Mouse (Mus musculus) Patski (cell line): ENCODE data around the gene Heatr5a. TPM values are rescaled to one million over a fixed set of nuclear protein-coding genes. Genes with fewer than 3 reads are reported as not detected.

Experiments
- ATAC-seq: fragments of 100-300 bp; one replicate; pipeline ENCODE4 v1.8.0; 2021
- CTCF ChIA-PET: fragments of 350-600 bp; sonication (Branson Sonifier 250); formaldehyde crosslinking; loops from one replicate; lab custom pipeline; 2022; ENCODE audit warnings: inconsistent platforms; lab: Charles Lee
- POLR2A ChIA-PET: fragments of 350-600 bp; sonication (Branson Sonifier 250); formaldehyde crosslinking; loops from one replicate; lab custom pipeline; 2022; ENCODE audit warnings: antibody characterized with exemption, inconsistent platforms; lab: Charles Lee
- DNase-seq: peaks from one replicate; pipeline ENCODE4 v3.0.0-alpha.2; 2011; ENCODE audit warnings: low read depth, low spot score
- H3K27me3 ChIP-seq: fragments of 371-371 bp; one replicate; pipeline ENCODE4 v1.5.1; 2021
- CTCF ChIP-seq: fragments of 100-300 bp; IDR thresholded peaks from one replicate; pipeline ENCODE4 v1.5.1; 2021
- in situ Hi-C: fragments of 300-500 bp; cut with MboI; formaldehyde crosslinking; loops from 3 replicates; pipeline ENCODE4 v1.11.1; 2018; ENCODE audit warnings: low pct_unique_long_range_greater_than_20kb, mixed read lengths
- polyA plus RNA-seq: library from polyadenylated mRNA; unstranded; gene quantifications from one replicate; pipeline ENCODE4 v1.2.3, GENCODE M21; 2021

The Heatr5a gene
- polyA plus RNA-seq, 1 experiment from 2014 or later, result 16.9 TPM

GRCm38 (mm10) chr12:51937938-51938337 lies 33.2 kb downstream of the Heatr5a start:
- CTCF ChIA-PET, result no interaction called here
- no peaks in the 10 kb centered on the region for H3K27me3 ChIP-seq
- ATAC-seq (no peak), DNase-seq (no peak)
- POLR2A ChIA-PET, result no interaction called here
- TF ChIP-seq CTCF, result no peak
- in situ Hi-C loops, result no loop called here

DNA sequence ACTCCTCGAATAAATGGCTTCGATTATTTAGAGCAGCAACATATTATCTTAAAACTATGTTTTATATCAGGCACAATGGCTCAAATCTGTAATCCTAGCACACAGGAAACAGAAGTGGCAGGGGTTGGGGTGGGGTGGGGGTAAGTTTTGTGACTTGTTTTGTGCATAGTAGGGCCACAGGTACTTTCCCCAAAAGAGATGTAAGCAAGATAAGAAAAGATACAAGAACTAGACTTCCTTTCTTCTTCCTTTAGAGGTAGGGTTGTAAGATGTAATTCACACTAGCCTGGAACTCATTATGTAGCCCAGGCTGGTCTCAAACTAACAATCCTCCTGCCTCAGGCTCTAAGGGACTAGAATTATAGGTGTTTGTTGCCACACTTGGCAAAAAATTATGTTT lies 41.5 kb downstream of the Heatr5a start:
- no peaks in the 10 kb centered on the region for H3K27me3 ChIP-seq
- ChIA-PET POLR2A (no interaction called here), CTCF (no interaction called here)
- no peak for DNase-seq
- in situ Hi-C loops, result no loop called here
- ATAC-seq, result no peak
- no peak for TF ChIP-seq CTCF

DNA sequence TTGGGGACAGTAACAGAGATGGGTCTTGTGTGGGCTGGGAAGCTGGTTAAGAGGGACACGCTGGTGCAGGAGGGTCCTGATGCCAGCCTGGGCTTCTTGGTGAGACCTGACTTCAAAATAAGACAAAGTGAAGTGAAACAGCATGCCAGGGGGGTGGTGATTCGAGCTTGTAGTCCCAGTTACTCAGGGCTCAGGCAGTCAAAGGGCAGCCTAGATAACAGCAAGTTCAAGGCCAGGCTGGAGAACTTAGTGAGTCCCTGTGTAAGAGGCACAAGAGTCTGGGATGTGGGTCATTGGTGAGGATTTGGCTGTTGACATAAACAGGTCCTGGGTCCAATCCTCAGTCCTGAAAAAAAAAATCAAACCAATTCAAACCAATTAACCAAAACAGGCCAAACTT lies 53.9 kb downstream of the Heatr5a start:
- ATAC-seq (no peak), DNase-seq (no peak)
- no peak for TF ChIP-seq CTCF
- in situ Hi-C loops, result no loop called here
- H3K27me3 ChIP-seq, result no peaks in the 10 kb centered on the region
- ChIA-PET POLR2A (no interaction called here), CTCF (no interaction called here)

- CTCF ChIA-PET, result no interaction called here
- in situ Hi-C loops, result no loop called here
- H3K27me3 ChIP-seq, result no peaks in the 10 kb centered on the region
- no peak for ATAC-seq
- no peak for TF ChIP-seq CTCF
- POLR2A ChIA-PET, result no interaction called here
- DNase-seq, result no peak
These were observed 56.0 kb downstream of the Heatr5a start for GRCm38 (mm10) chr12:51914903-51915670.

- CTCF ChIA-PET, result no interaction called here
- DNase-seq (no peak), ATAC-seq (no peak)
- H3K27me3 ChIP-seq, result no peaks in the 10 kb centered on the region
- POLR2A ChIA-PET, result no interaction called here
- in situ Hi-C loops, result no loop called here
- no peak for TF ChIP-seq CTCF
These were observed 61.9 kb downstream of the Heatr5a start for GRCm38 (mm10) chr12:51909202-51909601.

DNA sequence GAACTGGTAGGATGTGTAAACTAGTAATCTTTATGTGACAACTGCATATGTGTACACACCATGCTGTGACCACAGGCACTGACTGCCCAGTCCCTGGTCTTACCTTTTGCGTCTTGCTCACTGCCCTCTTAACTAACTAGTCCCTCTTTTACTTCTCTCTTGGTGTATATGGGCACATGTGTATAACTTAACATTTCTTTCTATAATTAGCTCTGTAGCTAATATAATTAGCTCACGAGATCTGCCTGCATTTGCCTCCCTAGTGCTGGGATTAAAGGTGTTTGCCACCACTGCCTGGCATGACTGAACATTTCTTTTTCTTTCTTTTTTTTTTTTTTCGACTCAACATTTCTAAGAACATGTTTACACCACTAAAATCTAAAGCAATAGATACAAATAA lies 63.6 kb downstream of the Heatr5a start:
- no peaks in the 10 kb centered on the region for H3K27me3 ChIP-seq
- CTCF ChIA-PET, result interaction anchor here (1.7 kb wide), 1 partner anchor 17 kb away, joined by 4 read pairs; no protein-coding TSS in a partner anchor
- DNase-seq, result no peak
- ATAC-seq, result no peak
- TF ChIP-seq CTCF, result no peak
- in situ Hi-C loops, result no loop called here
- POLR2A ChIA-PET, result no interaction called here

GRCm38 (mm10) chr12:51900551-51900950 lies 70.6 kb downstream of the Heatr5a start:
- DNase-seq (no peak), ATAC-seq (no peak)
- POLR2A ChIA-PET, result no interaction called here
- H3K27me3 ChIP-seq, result no peaks in the 10 kb centered on the region
- in situ Hi-C loops, result no loop called here
- CTCF ChIA-PET, result no interaction called here
- TF ChIP-seq CTCF, result no peak

DNA sequence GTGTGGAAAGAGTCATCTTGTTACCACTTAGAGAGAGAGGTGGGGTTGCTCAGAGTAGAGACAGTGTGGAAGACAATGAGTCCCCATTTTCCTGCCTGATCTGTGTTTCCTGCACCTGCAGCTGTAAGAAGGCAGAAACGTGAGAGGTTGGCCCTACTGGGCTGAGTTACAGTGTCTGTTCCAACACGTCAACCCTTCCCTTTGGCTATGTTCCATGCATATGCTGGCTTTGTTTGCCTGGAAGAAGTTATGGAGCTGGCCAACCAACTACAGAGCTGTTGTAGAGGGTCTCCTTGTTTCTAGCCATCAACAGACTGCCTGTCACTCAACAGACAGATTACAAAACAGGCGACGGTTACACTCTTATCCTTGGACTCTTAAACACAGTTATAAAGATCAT lies 74.2 kb downstream of the Heatr5a start:
- ChIA-PET POLR2A (no interaction called here), CTCF (interaction anchor here (1.6 kb wide), 1 partner anchor 8 kb away, joined by 3 read pairs; no protein-coding TSS in a partner anchor)
- TF ChIP-seq CTCF, result no peak
- ATAC-seq (no peak), DNase-seq (no peak)
- no peaks in the 10 kb centered on the region for H3K27me3 ChIP-seq
- in situ Hi-C loops, result no loop called here

DNA sequence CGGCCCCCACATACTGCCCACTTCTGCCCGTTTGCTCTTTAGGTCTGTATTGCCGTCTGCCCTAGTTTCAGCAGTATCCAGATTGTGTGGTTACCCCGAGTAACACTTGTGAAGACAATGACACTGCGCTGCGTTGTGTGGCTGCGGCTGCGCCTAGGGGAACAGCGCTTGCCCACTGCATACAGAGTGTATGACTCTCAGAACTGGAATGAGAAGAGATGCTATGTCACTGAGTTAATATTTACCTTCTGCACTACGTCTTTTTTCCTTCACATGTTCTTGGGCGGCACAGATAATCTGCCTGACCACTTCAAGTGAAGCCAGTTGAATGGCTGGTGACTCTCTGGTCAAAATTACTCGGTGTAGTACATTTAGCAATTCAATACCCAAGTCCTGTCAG lies 82.5 kb downstream of the Heatr5a start:
- in situ Hi-C loops, result no loop called here
- H3K27me3 ChIP-seq, result no peaks in the 10 kb centered on the region
- DNase-seq (no peak), ATAC-seq (peak; percentile 71)
- POLR2A ChIA-PET, result no interaction called here
- CTCF ChIA-PET, result no interaction called here
- no peak for TF ChIP-seq CTCF

- peak; percentile 38 for ATAC-seq
- DNase-seq, result no peak
- POLR2A ChIA-PET, result no interaction called here
- H3K27me3 ChIP-seq, result no peaks in the 10 kb centered on the region
- in situ Hi-C loops, result no loop called here
- TF ChIP-seq CTCF, result no peak
- CTCF ChIA-PET, result no interaction called here
These were observed 83.5 kb downstream of the Heatr5a start for GRCm38 (mm10) chr12:51887301-51888290.

DNA sequence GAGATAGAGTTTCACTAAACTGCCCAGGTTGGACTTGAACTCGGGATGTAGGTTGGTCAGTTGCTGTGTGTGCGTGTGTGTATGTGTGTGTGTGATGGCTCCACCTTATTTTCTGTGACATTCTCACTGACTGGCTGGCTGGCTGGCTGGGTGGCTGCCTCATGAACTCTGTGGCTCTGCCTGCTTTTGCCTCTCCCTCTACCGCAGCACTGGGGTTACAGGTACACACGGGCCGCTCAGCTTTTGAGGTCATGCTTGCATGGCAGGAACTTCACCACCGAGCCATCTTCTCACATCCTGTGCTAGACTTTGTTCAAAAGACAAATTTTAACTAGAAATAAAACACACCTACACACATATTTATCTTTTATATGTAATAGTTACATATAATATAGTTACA lies 84.8 kb downstream of the Heatr5a start:
- no peak for TF ChIP-seq CTCF
- ATAC-seq, result no peak
- CTCF ChIA-PET, result no interaction called here
- DNase-seq, result no peak
- POLR2A ChIA-PET, result no interaction called here
- in situ Hi-C loops, result no loop called here
- H3K27me3 ChIP-seq, result no peaks in the 10 kb centered on the region
